Mouse (Mus musculus): ENCODE data around the gene Sppl2b. TPM values are rescaled to one million over a fixed set of nuclear protein-coding genes. Genes with fewer than 3 reads are reported as not detected.
"Not testable (repeated sequence)": the region's sequence is repeated elsewhere in the genome, so short reads cannot be mapped to it uniquely, and the experiment has no call there.

Gene Sppl2b
- total RNA-seq, 2 experiments from 2014 or later, result 81.5 to 90.2 TPM

DNA sequence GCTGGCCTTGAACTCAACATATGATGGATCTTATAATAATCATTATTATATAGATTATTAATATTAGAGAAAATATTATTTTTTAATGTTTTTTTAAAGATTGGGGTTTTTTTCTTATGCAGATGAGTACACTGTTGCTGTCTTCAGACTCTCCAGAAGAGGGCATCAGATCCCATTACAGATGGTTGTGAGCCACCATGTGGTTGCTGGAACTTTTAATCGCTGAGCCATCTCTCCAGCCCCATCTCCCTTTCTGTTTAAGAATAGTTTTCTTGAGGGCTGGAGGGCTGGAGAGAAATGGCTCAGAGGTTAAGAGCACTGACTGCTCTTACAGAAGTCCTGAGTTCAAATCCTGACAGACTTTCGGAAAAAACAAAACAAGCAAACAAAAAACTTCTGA, 33.1 kb upstream of the Sppl2b start:
- intact Hi-C loops (cut with DNase I), result loop anchor here (2.0 kb wide), 1 partner anchor 59 kb away; no protein-coding TSS in a partner anchor
- DNase-seq (ENCODE audit: extremely low spot score in 1 of 2, low spot score in 2 of 2), result no peak

- DNase-seq (ENCODE audit: extremely low spot score in 1 of 2, low spot score in 2 of 2), result no peak
- intact Hi-C loops (cut with DNase I), result loop anchor here (2.0 kb wide), 1 partner anchor 58 kb away; no protein-coding TSS in a partner anchor
These were observed 32.5 kb upstream of the Sppl2b start for GRCm38 (mm10) chr10:80822528-80822927.

DNA sequence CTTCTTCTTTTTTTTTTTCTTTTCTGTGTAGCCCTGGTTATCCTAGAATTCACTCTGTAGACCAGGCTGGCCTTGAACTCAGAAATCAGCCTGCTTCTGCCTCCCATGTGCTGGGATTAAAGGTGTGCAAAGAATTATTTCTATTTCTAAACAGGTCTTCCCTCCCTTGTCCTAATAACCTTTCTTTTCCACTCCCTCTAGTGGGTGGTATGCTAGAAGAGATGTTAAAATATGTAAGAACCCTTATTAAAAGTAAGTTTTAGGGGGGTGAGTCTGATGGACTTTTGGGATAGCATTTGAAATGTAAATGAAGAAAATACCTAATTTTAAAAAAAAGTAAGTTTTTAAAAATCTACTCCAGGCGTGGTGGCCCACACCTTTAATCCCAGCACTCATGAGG, 31.8 kb upstream of the Sppl2b start:
- intact Hi-C loops (cut with DNase I), result loop anchor here (2.0 kb wide), 1 partner anchor 57 kb away; no protein-coding TSS in a partner anchor
- no peak for DNase-seq (ENCODE audit: extremely low spot score in 1 of 2, low spot score in 2 of 2)

GRCm38 (mm10) chr10:80823847-80824643, 31.0 kb upstream of the Sppl2b start:
- DNase-seq (ENCODE audit: extremely low spot score in 1 of 2, low spot score in 2 of 2), result no peak
- intact Hi-C loops (cut with DNase I), result loop anchor here (2.0 kb wide), 1 partner anchor 57 kb away; no protein-coding TSS in a partner anchor

DNA sequence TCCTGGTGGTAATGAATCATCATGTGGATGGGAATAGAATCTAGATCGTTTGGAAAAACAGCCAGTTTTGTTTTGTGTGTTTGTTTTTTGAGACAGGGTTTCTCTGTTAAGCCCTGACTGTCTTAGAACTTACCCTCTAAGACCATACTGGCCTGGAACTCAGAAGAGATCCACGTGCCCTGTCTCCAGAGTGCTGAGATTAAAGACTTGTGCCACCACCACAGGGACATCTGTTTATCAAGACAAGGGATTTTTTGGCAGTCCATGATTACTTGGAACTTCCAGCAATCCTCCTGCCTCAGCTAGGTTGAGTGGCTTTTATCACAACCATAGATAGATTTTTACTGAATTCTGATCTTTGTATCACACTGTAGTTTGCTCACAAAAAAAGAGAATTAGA, 30.2 kb upstream of the Sppl2b start:
- intact Hi-C loops (cut with DNase I), result no loop called here
- no peak for DNase-seq (ENCODE audit: extremely low spot score in 1 of 2, low spot score in 2 of 2)

GRCm38 (mm10) chr10:80826151-80827062, 28.7 kb upstream of the Sppl2b start, which contains the start of gene Oaz1:
Oaz1 (plus strand) TSS chr10:80826656.
- intact Hi-C loops (cut with DNase I), result no loop called here
- DNase-seq (ENCODE audit: extremely low spot score in 1 of 2, low spot score in 2 of 2), result peak; percentile 99

- no peak for DNase-seq (ENCODE audit: extremely low spot score in 1 of 2, low spot score in 2 of 2)
- intact Hi-C loops (cut with DNase I), result no loop called here
These were observed 27.8 kb upstream of the Sppl2b start for GRCm38 (mm10) chr10:80827063-80827869.

- no peak for DNase-seq (ENCODE audit: extremely low spot score in 1 of 2, low spot score in 2 of 2)
- intact Hi-C loops (cut with DNase I), result no loop called here
These were observed 27.1 kb upstream of the Sppl2b start for GRCm38 (mm10) chr10:80827870-80828420.

DNA sequence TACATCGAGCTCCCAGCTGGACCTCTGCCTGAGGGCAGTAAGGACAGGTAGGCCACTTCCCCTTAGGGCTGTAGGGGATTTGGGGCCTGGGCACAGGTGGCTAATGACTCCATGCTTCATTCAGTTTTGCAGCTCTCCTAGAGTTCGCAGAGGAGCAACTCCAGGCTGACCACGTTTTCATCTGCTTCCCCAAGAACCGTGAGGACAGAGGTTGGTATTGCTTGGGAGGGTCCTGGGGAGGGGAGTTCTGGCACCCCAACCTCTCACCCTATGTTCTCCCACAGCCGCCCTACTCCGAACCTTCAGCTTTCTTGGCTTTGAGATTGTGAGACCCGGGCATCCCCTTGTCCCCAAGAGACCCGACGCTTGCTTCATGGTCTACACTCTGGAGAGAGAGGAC, 26.5 kb upstream of the Sppl2b start:
- intact Hi-C loops (cut with DNase I), result not testable (repeated sequence)

GRCm38 (mm10) chr10:80829359-80830278, 25.5 kb upstream of the Sppl2b start:
- DNase-seq (ENCODE audit: extremely low spot score in 1 of 2, low spot score in 2 of 2), result no peak
- intact Hi-C loops (cut with DNase I), result no loop called here

More for the DNA sequence above, 26.5 kb upstream of the Sppl2b start:
- not testable (repeated sequence) for DNase-seq (ENCODE audit: extremely low spot score in 1 of 2, low spot score in 2 of 2)

DNA sequence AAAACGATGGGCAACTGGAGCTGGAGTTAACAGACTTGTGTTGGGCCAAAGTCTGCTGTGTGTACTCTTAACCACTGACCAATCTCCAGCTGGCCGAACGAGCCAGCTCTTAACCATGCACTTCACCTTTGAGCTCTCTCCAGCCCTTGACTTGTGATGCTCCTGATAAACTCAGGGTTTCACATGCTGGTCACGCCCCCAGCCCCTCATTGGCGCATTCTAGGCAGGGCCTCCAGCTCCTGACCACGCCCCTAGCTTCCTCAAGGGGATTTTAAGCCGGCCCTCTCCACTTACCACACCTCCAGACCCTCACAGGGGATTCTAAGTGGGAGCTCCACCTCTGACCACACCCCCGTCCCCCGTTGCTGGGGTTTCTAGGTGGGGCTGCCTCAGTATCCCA, 23.9 kb upstream of the Sppl2b start:
- peak in 1 of 2 experiments; percentile 82 for DNase-seq (ENCODE audit: extremely low spot score in 1 of 2, low spot score in 2 of 2)
- intact Hi-C loops (cut with DNase I), result no loop called here

DNA sequence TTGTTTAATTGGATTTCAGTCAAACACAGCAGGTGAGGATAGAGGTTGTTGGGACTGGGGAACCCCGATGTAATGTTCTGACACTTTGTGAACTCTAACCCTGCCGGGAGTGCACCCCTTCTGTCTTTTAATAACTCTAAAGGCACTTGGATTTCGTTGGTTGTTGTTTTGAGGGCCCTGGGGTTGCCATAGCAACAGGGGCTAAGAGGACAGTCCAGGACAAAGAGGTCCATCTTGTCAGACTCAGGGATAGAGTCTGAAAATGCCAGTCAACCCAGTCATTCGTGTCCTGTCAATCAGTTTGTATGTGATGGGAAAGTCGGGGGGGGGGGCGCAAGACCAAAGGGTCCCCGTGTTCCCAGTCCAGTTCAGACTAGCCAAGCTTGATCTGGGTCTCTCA, 22.3 kb upstream of the Sppl2b start:
- intact Hi-C loops (cut with DNase I), result no loop called here
- no peak for DNase-seq (ENCODE audit: extremely low spot score in 1 of 2, low spot score in 2 of 2)

- intact Hi-C loops (cut with DNase I), result no loop called here
- no peak for DNase-seq (ENCODE audit: extremely low spot score in 1 of 2, low spot score in 2 of 2)
These were observed 19.5 kb upstream of the Sppl2b start for GRCm38 (mm10) chr10:80835617-80836016.

DNA sequence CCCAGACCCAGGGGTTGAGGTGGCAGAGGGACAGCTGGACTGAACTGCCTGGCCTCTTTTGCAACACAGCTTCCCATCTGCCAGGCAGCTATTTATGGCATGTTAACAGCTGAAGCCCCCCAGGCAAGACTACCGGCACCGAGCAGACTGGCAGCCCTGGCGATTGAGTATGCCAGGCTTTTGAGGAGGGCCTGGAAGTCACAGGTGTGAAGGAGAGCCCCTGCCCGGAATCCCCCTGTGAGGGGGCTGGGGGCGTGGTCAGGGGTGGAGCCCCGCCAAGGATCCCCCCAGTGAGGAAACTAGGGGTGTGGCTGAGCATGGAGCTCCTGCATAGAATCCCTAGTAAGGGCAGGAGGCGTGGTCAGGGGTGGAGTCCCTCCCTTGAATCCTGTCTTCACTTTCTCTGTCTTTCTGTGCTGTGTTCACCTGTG, 18.1 kb upstream of the Sppl2b start:
- intact Hi-C loops (cut with DNase I), result no loop called here
- no peak for DNase-seq (ENCODE audit: extremely low spot score in 1 of 2, low spot score in 2 of 2)

- no peak for DNase-seq (ENCODE audit: extremely low spot score in 1 of 2, low spot score in 2 of 2)
- intact Hi-C loops (cut with DNase I), result no loop called here
These were observed 17.2 kb upstream of the Sppl2b start for GRCm38 (mm10) chr10:80837827-80838226.

DNA sequence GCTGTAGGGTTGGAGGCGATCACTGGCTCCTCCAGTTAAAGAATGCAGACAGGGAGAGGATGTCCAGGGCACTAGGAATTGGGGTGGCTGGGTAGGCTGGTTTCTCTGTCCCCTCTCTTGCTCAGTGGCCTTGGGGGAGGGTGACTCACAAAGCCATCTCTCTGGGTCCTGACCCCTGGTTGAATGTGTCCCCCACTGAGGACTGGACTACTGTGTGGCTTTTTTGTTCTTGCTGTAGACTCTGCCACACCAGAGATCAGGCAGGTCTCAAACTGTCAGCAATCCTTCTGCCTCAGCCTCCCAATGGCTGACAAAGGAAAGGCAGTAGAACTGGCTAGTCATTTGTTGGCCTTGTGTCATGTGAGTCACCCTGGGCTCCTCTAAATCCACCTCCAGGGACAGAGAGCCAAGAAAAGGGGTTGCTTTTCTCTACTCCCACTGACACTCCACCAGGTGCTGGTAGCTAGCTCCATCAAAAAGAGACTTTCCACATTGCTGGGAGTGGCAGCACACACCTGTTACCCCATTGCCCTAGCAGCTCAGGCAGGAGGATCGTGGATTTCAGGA, 16.6 kb upstream of the Sppl2b start:
- DNase-seq (ENCODE audit: extremely low spot score in 1 of 2, low spot score in 2 of 2), result no peak

GRCm38 (mm10) chr10:80839848-80840247, 15.2 kb upstream of the Sppl2b start:
- intact Hi-C loops (cut with DNase I), result no loop called here
- no peak for DNase-seq (ENCODE audit: extremely low spot score in 1 of 2, low spot score in 2 of 2)

More for the DNA sequence above, 16.6 kb upstream of the Sppl2b start:
- intact Hi-C loops (cut with DNase I), result no loop called here

Data from left cerebral cortex, postnatal 10 days (tissue).